Mouse (Mus musculus) liver, embryonic 15.5 days (tissue): ENCODE measurements around the gene Als2cl. TPM values are rescaled to one million over a fixed set of nuclear protein-coding genes. Genes with fewer than 3 reads are reported as not detected.

Experiments used
- ATAC-seq: fragments of 200-750 bp; cut with Nextera tagmentation; 2 replicates; pipeline ENCODE4 v1.8.0; 2017; ENCODE audit warnings: moderate number of reproducible peaks, mild to moderate bottlenecking, moderate library complexity; ENCODE audit not compliant: insufficient read depth
- H3K27ac ChIP-seq: fragments of 300-500 bp; sonication (generic); replicated peaks from 2 replicates; pipeline ENCODE4 v1.5.1; 2015; ENCODE audit warnings: mild to moderate bottlenecking, inconsistent platforms
- H3K27me3 ChIP-seq: fragments of 300-500 bp; sonication (generic); 2 replicates; pipeline ENCODE4 v1.6.1; 2015; ENCODE audit warnings: mild to moderate bottlenecking, inconsistent platforms
- H3K36me3 ChIP-seq: fragments of 300-500 bp; sonication (generic); replicated peaks from 2 replicates; pipeline ENCODE4 v1.6.1; 2015; ENCODE audit warnings: moderate library complexity, mild to moderate bottlenecking, inconsistent platforms
- H3K4me1 ChIP-seq: fragments of 300-500 bp; sonication (generic); replicated peaks from 2 replicates; pipeline ENCODE4 v1.6.1; 2015; ENCODE audit warnings: inconsistent platforms
- H3K4me2 ChIP-seq: fragments of 300-500 bp; sonication (generic); 2 replicates; pipeline ENCODE4 v1.6.1; 2015; ENCODE audit warnings: moderate library complexity, mild to moderate bottlenecking, inconsistent platforms
- H3K4me3 ChIP-seq: fragments of 300-500 bp; sonication (generic); replicated peaks from 2 replicates; pipeline ENCODE4 v1.5.1; 2015; ENCODE audit warnings: mild to moderate bottlenecking, inconsistent platforms
- H3K9ac ChIP-seq: fragments of 300-500 bp; sonication (generic); 2 replicates; pipeline ENCODE4 v1.6.1; 2015; ENCODE audit warnings: moderate library complexity, mild to moderate bottlenecking, inconsistent platforms
- H3K9me3 ChIP-seq: fragments of 300-500 bp; sonication (generic); replicated peaks from 2 replicates; pipeline ENCODE4 v1.6.1; 2016; ENCODE audit warnings: inconsistent platforms
- WGBS: fragments of 180-500 bp; shearing (Covaris S2); methylation state at CpG from one replicate; pipeline ENCODE4 v1.1.7; 2015; ENCODE audit warnings: mixed read lengths; ENCODE audit not compliant: insufficient replicate concordance; 5-methylcytosine and 5-hydroxymethylcytosine counted together
- microRNA-seq: library from miRNA; unstranded; fragments of <30 nt; microRNA quantifications from one replicate; pipeline ENCODE4, GENCODE M21; 2016
- polyA plus RNA-seq: library from polyadenylated mRNA; unstranded; fragments of >200 nt; fragmentation: Nextera tagmentation; extraction: Ambion mirVana; gene quantifications from 2 replicates; pipeline ENCODE4 v1.2.1, GENCODE M21; 2015

The Als2cl gene
- polyA plus RNA-seq, 1 experiment from 2014 or later: 1.7 TPM

DNA sequence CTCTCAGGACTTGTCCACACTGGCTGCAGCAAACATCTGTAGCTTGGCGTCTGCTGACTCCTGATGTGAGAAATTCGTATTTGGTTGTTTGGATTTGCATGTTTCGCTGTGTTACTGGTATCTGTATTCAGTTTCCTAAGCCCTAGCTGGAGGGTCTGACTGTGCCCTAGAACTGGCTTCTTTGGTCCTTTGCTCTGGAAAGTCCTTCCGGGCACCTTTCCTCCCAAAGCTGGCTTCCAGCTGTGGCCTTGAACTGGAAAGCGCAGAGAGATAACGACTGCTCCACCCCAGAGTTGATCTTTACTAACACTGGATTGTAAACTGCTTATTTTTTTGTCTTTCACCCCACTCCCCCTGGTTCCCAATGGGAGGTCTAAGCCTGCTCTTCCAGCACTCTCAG is 68.2 kb downstream of the Als2cl start:
- no peak for ATAC-seq
- 48% methylated on average over 6 of the region's 6 CpGs for WGBS

GRCm38 (mm10) chr9:110948813-110949310 is 69.2 kb downstream of the Als2cl start:
- H3K4me1 ChIP-seq: peaks cover 3% of the 10 kb centered on the region; the same call in 1 of the 2 replicates
- no peak overlapping the region for H3K4me2 ChIP-seq
- 40% methylated on average over 8 of the region's 8 CpGs for WGBS
- no peak overlapping the region for H3K4me3 ChIP-seq
- no peaks in the 10 kb centered on the region for H3K9me3 ChIP-seq
- H3K9ac ChIP-seq: no peak overlapping the region
- ATAC-seq: no peak
- peaks cover 56% of the 10 kb centered on the region for H3K27me3 ChIP-seq
- no peak overlapping the region for H3K27ac ChIP-seq
- no peaks in the 10 kb centered on the region for H3K36me3 ChIP-seq

More for the DNA sequence above, 68.2 kb downstream of the Als2cl start:
- Histone ChIP-seq H3K27me3 (peaks cover 50% of the 10 kb centered on the region), H3K4me2 (no peak overlapping the region), H3K36me3 (no peaks in the 10 kb centered on the region), H3K9ac (no peak overlapping the region), H3K27ac (no peak overlapping the region), H3K4me3 (no peak overlapping the region), H3K4me1 (peaks cover 3% of the 10 kb centered on the region; the same call in 1 of the 2 replicates), H3K9me3 (no peaks in the 10 kb centered on the region)

GRCm38 (mm10) chr9:110950109-110950508 is 70.4 kb downstream of the Als2cl start:
- Histone ChIP-seq H3K9me3 (no peaks in the 10 kb centered on the region), H3K4me1 (peaks cover 3% of the 10 kb centered on the region; the same call in 1 of the 2 replicates), H3K36me3 (no peaks in the 10 kb centered on the region), H3K27me3 (peaks cover 56% of the 10 kb centered on the region), H3K27ac (no peak overlapping the region), H3K4me3 (no peak overlapping the region), H3K4me2 (no peak overlapping the region), H3K9ac (no peak overlapping the region)
- 72% methylated on average over 3 of the region's 3 CpGs for WGBS
- no peak for ATAC-seq

Small RNA genes within 50 kb of the gene (microRNA-seq; reads per million reads assigned to microRNA genes)
- gene Gm24269: not detected

Other genes with a start within 250 kb of the Als2cl start
- gene Nbeal2, start 225.7 kb upstream of the Als2cl start, polyA plus RNA-seq: 1.8 and 2.4 TPM in 2 replicates
- 60.9 and 64.9 TPM in 2 replicates for gene Ccdc12, start 223.4 kb upstream of the Als2cl start, polyA plus RNA-seq
- gene Myl3, start 138.0 kb upstream of the Als2cl start, polyA plus RNA-seq: 2.8 and 3.0 TPM in 2 replicates
- gene Pth1r, start 132.7 kb upstream of the Als2cl start, polyA plus RNA-seq: 3.0 and 3.6 TPM in 2 replicates
- not detected in 2 replicates for gene Prss42, start 81.7 kb upstream of the Als2cl start, polyA plus RNA-seq
- not detected in 2 replicates for gene Prss44, start 65.9 kb upstream of the Als2cl start, polyA plus RNA-seq
- gene Prss43, start 53.2 kb upstream of the Als2cl start, polyA plus RNA-seq: not detected in 2 replicates
- not detected in 2 replicates for gene Prss45, start 45.3 kb upstream of the Als2cl start, polyA plus RNA-seq
- not detected in 2 replicates for gene Prss46, start 35.4 kb upstream of the Als2cl start, polyA plus RNA-seq
- 13.9 and 14.5 TPM in 2 replicates for gene Prss50, start 21.9 kb upstream of the Als2cl start, polyA plus RNA-seq
- gene Tmie, start 243 bp downstream of the Als2cl start, polyA plus RNA-seq: 1.8 and 2.5 TPM in 2 replicates
- gene Fam240a, start 37.0 kb downstream of the Als2cl start, polyA plus RNA-seq: not detected in 2 replicates
- not detected in 2 replicates for gene Tdgf1, start 66.3 kb downstream of the Als2cl start, polyA plus RNA-seq
- 0.07 and 0.25 TPM in 2 replicates for gene Lrrc2, start 71.7 kb downstream of the Als2cl start, polyA plus RNA-seq
- gene Rtp3, start 110.7 kb downstream of the Als2cl start, polyA plus RNA-seq: 13.2 and 13.6 TPM in 2 replicates
- gene Ltf, start 139.4 kb downstream of the Als2cl start, polyA plus RNA-seq: 139 and 168 TPM in 2 replicates
- 15.1 and 15.7 TPM in 2 replicates for gene Ccrl2, start 177.6 kb downstream of the Als2cl start, polyA plus RNA-seq
- 17.7 and 17.9 TPM in 2 replicates for gene Lrrfip2, start 237.7 kb downstream of the Als2cl start, polyA plus RNA-seq